Mouse (Mus musculus): ENCODE measurements around the gene Rab21. TPM values are rescaled to one million over a fixed set of nuclear protein-coding genes. Genes with fewer than 3 reads are reported as not detected.

Gene Rab21
- polyA plus RNA-seq, 1 experiment from 2014 or later: 6.0 TPM

DNA sequence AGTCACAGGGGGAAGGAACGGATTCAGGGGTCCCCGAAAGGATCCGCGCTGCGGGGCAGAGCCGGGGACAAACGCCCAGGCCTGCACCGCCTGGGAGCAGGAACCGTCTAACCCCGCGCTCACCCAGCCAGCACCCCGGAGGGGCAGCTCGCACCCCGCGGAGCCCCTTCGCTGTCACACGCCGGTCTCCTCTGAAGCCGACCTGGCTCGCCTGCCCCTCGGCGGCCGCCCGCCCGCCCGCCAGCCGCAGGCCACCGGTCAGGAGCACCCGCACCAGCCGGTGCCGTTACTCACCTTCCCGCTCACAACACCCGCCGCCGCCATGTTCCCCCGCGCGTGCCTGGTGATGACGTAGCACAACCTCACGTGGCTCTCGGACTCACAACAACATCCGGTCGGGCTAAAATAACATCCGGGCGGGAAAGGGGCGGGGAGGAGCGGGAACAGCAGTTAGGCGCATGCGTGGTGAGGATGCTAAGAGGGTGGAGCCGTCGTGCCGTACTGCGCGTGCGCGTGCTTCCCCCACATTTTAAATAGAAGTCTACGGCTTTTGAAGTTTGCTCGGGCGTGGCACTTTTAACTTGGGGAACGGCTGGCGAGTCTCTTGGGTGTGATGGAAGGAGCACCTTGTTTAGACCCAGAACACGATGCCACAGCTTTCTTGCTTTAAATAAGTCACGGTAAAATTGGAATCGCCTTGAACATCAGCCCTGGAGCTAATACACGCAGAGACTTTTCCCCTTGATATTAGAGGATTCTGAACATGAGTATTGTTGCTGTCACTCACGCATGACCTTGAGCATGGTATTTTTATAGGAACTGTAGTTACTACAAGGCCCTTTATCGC lies 64.1 kb downstream of the Rab21 start, which contains the start of gene Tbc1d15:
TSS of gene Tbc1d15 (minus strand) at position 380 of the 847 bp plus-strand sequence.
- under 1% methylated on average over 67 of the region's 67 CpGs for WGBS
- Histone ChIP-seq H3K27me3 (ENCODE audit: control insufficient read depth, insufficient read depth, low read length) (no peaks in the 10 kb centered on the region), H3K4me2 (ENCODE audit: low read depth, low read length) (peak within 1 kb of the TSS; percentile 92), H3K9me3 (replicated peaks; ENCODE audit: control insufficient read depth, low read length) (no peaks in the 10 kb centered on the region), H3K4me3 (ENCODE audit: low read length) (peak within 1 kb of the TSS; percentile 75), H3K4me1 (ENCODE audit: control insufficient read depth, insufficient read depth, low read length) (peaks cover 16% of the 10 kb centered on the region), H3K9ac (ENCODE audit: low read length) (peak within 1 kb of the TSS; percentile 84), H3K27ac (ENCODE audit: low read length) (peak within 1 kb of the TSS; percentile 83), H3K36me3 (ENCODE audit: control insufficient read depth, insufficient read depth) (no peaks in the 10 kb centered on the region)
- ATAC-seq (replicated peaks; ENCODE audit: extremely low read depth, insufficient read depth, low FRiP score): peak; percentile 97

- Histone ChIP-seq H3K36me3 (ENCODE audit: control insufficient read depth, insufficient read depth) (no peaks in the 10 kb centered on the region), H3K27ac (ENCODE audit: low read length) (peak overlapping the region; percentile 15), H3K9me3 (replicated peaks; ENCODE audit: control insufficient read depth, low read length) (no peaks in the 10 kb centered on the region), H3K9ac (ENCODE audit: low read length) (peak overlapping the region; percentile 84), H3K27me3 (ENCODE audit: control insufficient read depth, insufficient read depth, low read length) (no peaks in the 10 kb centered on the region), H3K4me2 (ENCODE audit: low read depth, low read length) (peak overlapping the region; percentile 82), H3K4me1 (ENCODE audit: control insufficient read depth, insufficient read depth, low read length) (peaks cover 16% of the 10 kb centered on the region), H3K4me3 (ENCODE audit: low read length) (peak overlapping the region; percentile 75)
- WGBS: 23% methylated on average over 32 of the region's 38 CpGs
- ATAC-seq (replicated peaks; ENCODE audit: extremely low read depth, insufficient read depth, low FRiP score): no peak; the same call in 1 of the 2 replicates
Measured at GRCm38 (mm10) chr10:115250235-115251087, 64.9 kb downstream of the Rab21 start.

DNA sequence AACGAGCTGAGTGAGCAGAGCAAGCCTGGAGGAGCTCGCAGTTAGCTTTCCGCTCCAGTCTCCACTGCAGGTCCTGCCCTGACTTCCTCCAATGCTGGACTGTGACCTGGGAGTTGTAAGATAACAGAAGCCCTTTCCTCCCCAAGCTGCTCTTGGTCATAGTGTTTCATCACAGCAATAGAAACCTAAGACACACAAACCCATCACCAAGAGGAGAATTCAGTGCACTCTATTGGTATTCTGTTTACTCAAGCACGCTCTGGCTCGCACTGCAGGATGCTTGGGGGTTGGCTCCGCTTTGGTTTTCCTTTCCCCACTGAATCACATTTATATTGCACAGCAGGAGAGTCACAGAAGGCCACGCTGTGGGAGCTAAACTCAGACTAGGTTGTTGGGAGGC lies 67.4 kb downstream of the Rab21 start:
- Histone ChIP-seq H3K4me3 (ENCODE audit: low read length) (no peak overlapping the region), H3K4me1 (ENCODE audit: control insufficient read depth, insufficient read depth, low read length) (peaks cover 16% of the 10 kb centered on the region), H3K4me2 (ENCODE audit: low read depth, low read length) (peak overlapping the region; percentile 25; the same call in 1 of the 2 replicates), H3K36me3 (ENCODE audit: control insufficient read depth, insufficient read depth) (no peaks in the 10 kb centered on the region), H3K27me3 (ENCODE audit: control insufficient read depth, insufficient read depth, low read length) (no peaks in the 10 kb centered on the region), H3K27ac (ENCODE audit: low read length) (peak overlapping the region; percentile 31; the same call in 1 of the 2 replicates), H3K9ac (ENCODE audit: low read length) (no peak overlapping the region), H3K9me3 (replicated peaks; ENCODE audit: control insufficient read depth, low read length) (no peaks in the 10 kb centered on the region)
- no peak for ATAC-seq (replicated peaks; ENCODE audit: extremely low read depth, insufficient read depth, low FRiP score)
- WGBS: 43% methylated on average over 7 of the region's 7 CpGs

DNA sequence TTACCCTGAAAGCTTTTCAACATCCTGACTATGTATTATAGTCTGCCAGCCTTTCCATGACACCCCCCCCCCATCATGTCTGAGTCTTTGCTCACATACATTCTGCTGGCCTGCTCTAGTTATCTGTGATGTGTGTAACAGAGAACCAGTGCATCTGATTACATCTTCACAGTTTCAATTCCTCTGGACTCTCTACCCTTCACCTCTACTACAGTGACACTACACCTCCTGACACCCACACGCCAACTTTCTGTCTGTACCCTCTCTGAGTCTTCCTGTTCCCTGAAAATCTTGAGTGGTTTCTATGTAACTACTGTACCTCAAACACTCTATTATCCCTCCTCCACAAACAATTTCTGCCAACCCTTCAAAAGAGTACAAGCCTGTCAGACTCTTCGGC lies 69.9 kb downstream of the Rab21 start:
- H3K4me2 ChIP-seq (ENCODE audit: low read depth, low read length): no peak overlapping the region
- no peak overlapping the region for H3K27ac ChIP-seq (ENCODE audit: low read length)
- no peak overlapping the region for H3K4me3 ChIP-seq (ENCODE audit: low read length)
- H3K36me3 ChIP-seq (ENCODE audit: control insufficient read depth, insufficient read depth): no peaks in the 10 kb centered on the region
- 78% methylated on average over 2 of the region's 2 CpGs for WGBS
- H3K9ac ChIP-seq (ENCODE audit: low read length): no peak overlapping the region
- H3K9me3 ChIP-seq (replicated peaks; ENCODE audit: control insufficient read depth, low read length): no peaks in the 10 kb centered on the region
- H3K4me1 ChIP-seq (ENCODE audit: control insufficient read depth, insufficient read depth, low read length): peaks cover 11% of the 10 kb centered on the region
- no peak for ATAC-seq (replicated peaks; ENCODE audit: extremely low read depth, insufficient read depth, low FRiP score)
- no peaks in the 10 kb centered on the region for H3K27me3 ChIP-seq (ENCODE audit: control insufficient read depth, insufficient read depth, low read length)

DNA sequence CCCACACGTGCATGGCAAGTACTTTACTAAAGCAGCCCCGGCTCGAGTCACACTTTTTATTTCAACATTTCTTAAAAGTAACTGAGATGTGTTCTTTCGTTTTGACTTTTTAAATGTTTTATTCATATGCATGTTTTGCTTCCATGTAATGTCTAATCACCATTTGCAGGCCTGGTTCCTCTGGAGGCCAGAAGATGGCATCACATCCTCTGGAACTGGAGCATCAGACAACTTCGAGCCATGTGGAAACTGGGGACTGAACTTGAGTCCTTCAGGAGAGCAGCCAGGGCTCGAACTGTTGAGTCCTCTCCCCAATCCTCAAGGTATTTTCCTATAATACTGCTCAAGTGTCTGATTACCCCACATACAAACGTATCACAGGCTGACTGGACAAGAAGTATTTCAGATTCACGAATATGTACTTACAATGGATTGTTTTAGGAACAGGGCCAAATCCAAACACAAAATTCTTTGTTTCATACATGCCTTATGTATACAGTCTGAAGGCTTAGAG lies 74.3 kb downstream of the Rab21 start:
- 62% methylated on average over 8 of the region's 8 CpGs for WGBS
- Histone ChIP-seq H3K9me3 (replicated peaks; ENCODE audit: control insufficient read depth, low read length) (no peaks in the 10 kb centered on the region), H3K36me3 (ENCODE audit: control insufficient read depth, insufficient read depth) (peaks cover 19% of the 10 kb centered on the region), H3K4me1 (ENCODE audit: control insufficient read depth, insufficient read depth, low read length) (no peaks in the 10 kb centered on the region), H3K4me2 (ENCODE audit: low read depth, low read length) (no peak overlapping the region), H3K27ac (ENCODE audit: low read length) (no peak overlapping the region), H3K9ac (ENCODE audit: low read length) (no peak overlapping the region), H3K27me3 (ENCODE audit: control insufficient read depth, insufficient read depth, low read length) (no peaks in the 10 kb centered on the region), H3K4me3 (ENCODE audit: low read length) (no peak overlapping the region)
- no peak for ATAC-seq (replicated peaks; ENCODE audit: extremely low read depth, insufficient read depth, low FRiP score)

DNA sequence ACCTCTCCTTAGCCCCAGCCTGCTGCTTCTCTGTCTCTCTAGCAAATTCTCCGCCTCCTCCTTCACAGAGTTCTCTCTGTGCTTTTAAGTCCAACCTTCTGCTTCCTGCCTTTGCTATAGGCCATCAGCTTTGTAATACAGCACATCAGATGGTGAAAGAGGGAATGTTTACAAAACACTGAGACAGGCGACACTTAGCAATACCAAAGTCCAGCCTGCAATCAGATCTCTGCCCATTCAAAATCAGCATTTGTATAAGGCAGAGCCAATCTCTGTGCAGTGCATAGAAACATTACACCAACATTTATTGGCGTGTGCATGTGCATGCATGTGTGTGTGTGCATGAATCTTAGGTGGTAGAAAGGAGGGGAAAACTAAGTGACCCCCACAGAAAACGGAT lies 77.5 kb downstream of the Rab21 start:
- Histone ChIP-seq H3K9ac (ENCODE audit: low read length) (no peak overlapping the region), H3K4me3 (ENCODE audit: low read length) (no peak overlapping the region), H3K4me2 (ENCODE audit: low read depth, low read length) (no peak overlapping the region), H3K27me3 (ENCODE audit: control insufficient read depth, insufficient read depth, low read length) (no peaks in the 10 kb centered on the region), H3K36me3 (ENCODE audit: control insufficient read depth, insufficient read depth) (peaks cover 23% of the 10 kb centered on the region), H3K4me1 (ENCODE audit: control insufficient read depth, insufficient read depth, low read length) (no peaks in the 10 kb centered on the region), H3K27ac (ENCODE audit: low read length) (no peak overlapping the region), H3K9me3 (replicated peaks; ENCODE audit: control insufficient read depth, low read length) (no peaks in the 10 kb centered on the region)
- no peak for ATAC-seq (replicated peaks; ENCODE audit: extremely low read depth, insufficient read depth, low FRiP score)
- WGBS: 88% methylated on average over 4 of the region's 4 CpGs

Other genes with a start within 250 kb of the Rab21 start
- 0.05 TPM in 1 of 2 replicates, not detected in the other for gene Tph2, start 130.6 kb downstream of the Rab21 start, polyA plus RNA-seq (2015; fragmentation: Nextera tagmentation; extraction: Ambion mirVana)
- gene Tbc1d15, start 64.1 kb downstream of the Rab21 start, polyA plus RNA-seq (2015; fragmentation: Nextera tagmentation; extraction: Ambion mirVana): 35.3 and 42.2 TPM in 2 replicates
- gene Tmem19, start 46.9 kb upstream of the Rab21 start, polyA plus RNA-seq (2015; fragmentation: Nextera tagmentation; extraction: Ambion mirVana): 20.1 and 23.9 TPM in 2 replicates
- 14.4 and 15.8 TPM in 2 replicates for gene Thap2, start 68.8 kb upstream of the Rab21 start, polyA plus RNA-seq (2015; fragmentation: Nextera tagmentation; extraction: Ambion mirVana)
- gene Zfc3h1, start 69.4 kb upstream of the Rab21 start, polyA plus RNA-seq (2015; fragmentation: Nextera tagmentation; extraction: Ambion mirVana): 10.5 and 13.7 TPM in 2 replicates

Measured in heart, embryonic 16.5 days (tissue).